Mouse (Mus musculus) cerebellum, adult 2 months (tissue): ENCODE results near the gene Dennd6a. TPM values are rescaled to one million over a fixed set of nuclear protein-coding genes. Genes with fewer than 3 reads are reported as not detected.

Source experiments
- DNase-seq, 2 experiments: peaks; one replicate each; pipeline ENCODE4 v3.0.0; 2021
- H3K27ac ChIP-seq: fragments of 200-500 bp; 2 replicates; pipeline ENCODE4 v1.5.1; 2012; ENCODE audit warnings: low read length, control low read depth, inconsistent platforms; ENCODE audit not compliant: insufficient read depth
- H3K27me3 ChIP-seq: fragments of 200-500 bp; 2 replicates; pipeline ENCODE4 v1.6.1; 2012; ENCODE audit warnings: inconsistent platforms, mild to moderate bottlenecking, low read length, moderate library complexity; ENCODE audit not compliant: control insufficient read depth, insufficient read depth
- H3K4me1 ChIP-seq: fragments of 200-500 bp; 2 replicates; pipeline ENCODE4 v1.6.1; 2011; ENCODE audit warnings: low read length; ENCODE audit not compliant: control insufficient read depth, insufficient read depth
- H3K4me3 ChIP-seq: fragments of 200-500 bp; replicated peaks from 2 replicates; pipeline ENCODE3; 2011; ENCODE audit warnings: mild to moderate bottlenecking, low read depth, low read length, control low read depth; ENCODE audit not compliant: insufficient read depth
- CTCF ChIP-seq: fragments of 200-500 bp; IDR thresholded peaks from 2 replicates; pipeline ENCODE4 v1.5.1; 2011; ENCODE audit warnings: low read depth, mild to moderate bottlenecking, control low read depth, low read length, moderate library complexity, borderline replicate concordance; ENCODE audit not compliant: insufficient read depth
- POLR2A ChIP-seq: fragments of 200-500 bp; IDR thresholded peaks from 2 replicates; pipeline ENCODE4 v1.6.1; 2011; ENCODE audit warnings: low read length, control low read depth, borderline replicate concordance; ENCODE audit not compliant: insufficient read depth
- WGBS: fragments of 180-500 bp; shearing (Covaris S2); methylation state at CpG from one replicate; pipeline ENCODE4 v1.1.7; 2018; 5-methylcytosine and 5-hydroxymethylcytosine counted together
- polyA plus RNA-seq: library from polyadenylated mRNA; depleted of rRNA; stranded (reverse); fragments of >200 nt; gene quantifications from 2 replicates; pipeline ENCODE4 v1.2.3, GENCODE M21; 2012

The Dennd6a gene
- polyA plus RNA-seq, 1 experiment, result 21.4 TPM

- Histone ChIP-seq H3K27me3 (no peaks in the 10 kb centered on the region), H3K4me3 (no peak overlapping the region), H3K4me1 (no peaks in the 10 kb centered on the region), H3K27ac (no peak overlapping the region)
- TF ChIP-seq CTCF (no peak), POLR2A (no peak)
- DNase-seq, result no peak
- 90% methylated on average over 5 of the region's 5 CpGs for WGBS
Observed at GRCm38 (mm10) chr14:26595695-26596365, 22.2 kb downstream of the Dennd6a start.

GRCm38 (mm10) chr14:26605354-26605753, 31.7 kb downstream of the Dennd6a start:
- Histone ChIP-seq H3K4me3 (no peak overlapping the region), H3K27ac (no peak overlapping the region), H3K4me1 (no peaks in the 10 kb centered on the region), H3K27me3 (no peaks in the 10 kb centered on the region)
- TF ChIP-seq POLR2A (no peak), CTCF (no peak)
- no peak for DNase-seq
- WGBS, result 96% methylated on average over 4 of the region's 4 CpGs

- no peak for TF ChIP-seq CTCF
- TF ChIP-seq POLR2A, result no peak
- Histone ChIP-seq H3K27me3 (no peaks in the 10 kb centered on the region), H3K4me1 (no peaks in the 10 kb centered on the region), H3K27ac (no peak overlapping the region), H3K4me3 (no peak overlapping the region)
- WGBS, result 96% methylated on average over 1 of the region's 1 CpGs
- DNase-seq, result no peak
Observed at GRCm38 (mm10) chr14:26609674-26610073, 36.0 kb downstream of the Dennd6a start.

- WGBS, result 95% methylated on average over 4 of the region's 4 CpGs
- Histone ChIP-seq H3K4me1 (no peaks in the 10 kb centered on the region), H3K27ac (no peak overlapping the region), H3K4me3 (no peak overlapping the region), H3K27me3 (no peaks in the 10 kb centered on the region)
- TF ChIP-seq POLR2A (no peak), CTCF (no peak)
- DNase-seq, result no peak
Observed at GRCm38 (mm10) chr14:26610689-26611088, 37.0 kb downstream of the Dennd6a start.

- TF ChIP-seq POLR2A, result no peak
- TF ChIP-seq CTCF, result no peak
- no peaks in the 10 kb centered on the region for H3K4me1 ChIP-seq
- DNase-seq, result no peak
- 68% methylated on average over 4 of the region's 4 CpGs for WGBS
- no peaks in the 10 kb centered on the region for H3K27me3 ChIP-seq
- no peak overlapping the region for H3K4me3 ChIP-seq
- H3K27ac ChIP-seq, result no peak overlapping the region
Observed at GRCm38 (mm10) chr14:26625301-26625700, 51.6 kb downstream of the Dennd6a start.

- H3K27me3 ChIP-seq, result no peaks in the 10 kb centered on the region
- TF ChIP-seq CTCF, result no peak
- no peak for TF ChIP-seq POLR2A
- 94% methylated on average over 5 of the region's 5 CpGs for WGBS
- no peak for DNase-seq
- H3K27ac ChIP-seq, result no peak overlapping the region
- H3K4me1 ChIP-seq, result no peaks in the 10 kb centered on the region
- H3K4me3 ChIP-seq, result no peak overlapping the region
Observed at GRCm38 (mm10) chr14:26626605-26627140, 53.0 kb downstream of the Dennd6a start.

GRCm38 (mm10) chr14:26637025-26637850, 63.6 kb downstream of the Dennd6a start:
- H3K4me1 ChIP-seq, result no peaks in the 10 kb centered on the region
- no peaks in the 10 kb centered on the region for H3K27me3 ChIP-seq
- TF ChIP-seq POLR2A (no peak), CTCF (no peak)
- WGBS, result 14% methylated on average over 17 of the region's 17 CpGs
- peak overlapping the region; percentile 58 for H3K4me3 ChIP-seq
- H3K27ac ChIP-seq, result peak overlapping the region; percentile 39; the same call in 1 of the 2 replicates
- DNase-seq, result peak; percentile 47 to 73
